Mouse (Mus musculus) frontal cortex, postnatal 10 days (tissue): ENCODE measurements around the gene Slc26a3.

Experiments used
- DNase-seq, 2 experiments: peaks; one replicate each; pipeline ENCODE4 v3.0.0; 2022; ENCODE audit warnings: low spot score in 2 of 2, mixed read lengths in 1 of 2

Gene Slc26a3

GRCm38 (mm10) chr12:31513724-31514503 is 123.2 kb downstream of the Slc26a3 start:
- DNase-seq, result no peak

GRCm38 (mm10) chr12:31520119-31520518 is 129.4 kb downstream of the Slc26a3 start:
- DNase-seq, result no peak

- no peak for DNase-seq
Observed at GRCm38 (mm10) chr12:31521371-31521770, 130.7 kb downstream of the Slc26a3 start.
